Mouse (Mus musculus) lung, embryonic 14.5 days (tissue): ENCODE data around the gene Tjap1. TPM values are rescaled to one million over a fixed set of nuclear protein-coding genes. Genes with fewer than 3 reads are reported as not detected.

Experiments
- ATAC-seq: fragments of 200-750 bp; cut with Nextera tagmentation; 2 replicates; pipeline ENCODE4 v1.8.0; 2017; ENCODE audit warnings: mild to moderate bottlenecking, moderate TSS enrichment, moderate library complexity; ENCODE audit not compliant: insufficient read depth
- DNase-seq: peaks from one replicate; pipeline ENCODE4 v3.0.0-alpha.2; 2015
- H3K27ac ChIP-seq: fragments of 300-500 bp; sonication (generic); 2 replicates; pipeline ENCODE4 v1.5.1; 2014; ENCODE audit warnings: low read depth, mild to moderate bottlenecking, moderate library complexity
- H3K27me3 ChIP-seq: fragments of 300-500 bp; sonication (generic); 2 replicates; pipeline ENCODE4 v1.6.1; 2014; ENCODE audit warnings: low read length, control low read depth; ENCODE audit not compliant: insufficient read depth
- H3K36me3 ChIP-seq: fragments of 300-500 bp; sonication (generic); 2 replicates; pipeline ENCODE4 v1.6.1; 2014; ENCODE audit warnings: control low read depth; ENCODE audit not compliant: insufficient read depth
- H3K4me1 ChIP-seq: fragments of 300-500 bp; sonication (generic); 2 replicates; pipeline ENCODE4 v1.6.1; 2014; ENCODE audit warnings: antibody characterized with exemption, control low read depth; ENCODE audit not compliant: insufficient read depth
- H3K4me2 ChIP-seq: fragments of 300-500 bp; sonication (generic); 2 replicates; pipeline ENCODE4 v1.6.1; 2014; ENCODE audit warnings: mild to moderate bottlenecking
- H3K4me3 ChIP-seq: fragments of 300-500 bp; sonication (generic); 2 replicates; pipeline ENCODE4 v1.5.1; 2014; ENCODE audit warnings: low read depth, low read length
- H3K9ac ChIP-seq: fragments of 300-500 bp; sonication (generic); 2 replicates; pipeline ENCODE4 v1.6.1; 2014
- H3K9me3 ChIP-seq: fragments of 300-500 bp; sonication (generic); 2 replicates; pipeline ENCODE4 v1.6.1; 2016; ENCODE audit warnings: low read depth, low read length, control low read depth
- CTCF ChIP-seq: IDR thresholded peaks from 2 replicates; pipeline ENCODE4 v1.5.1; 2016; ENCODE audit warnings: antibody characterized with exemption, low read depth
- WGBS: fragments of 180-500 bp; shearing (Covaris S2); extraction: QIAGEN DNeasy Blood & Tissue Kit; methylation state at CpG from one replicate; pipeline ENCODE4 v1.1.7; 2014; 5-methylcytosine and 5-hydroxymethylcytosine counted together
- polyA plus RNA-seq: library from polyadenylated mRNA; unstranded; fragments of >200 nt; fragmentation: Nextera tagmentation; extraction: Ambion mirVana; gene quantifications from 2 replicates; pipeline ENCODE4 v1.2.1, GENCODE M21; 2014

Gene Tjap1
- polyA plus RNA-seq, 1 experiment from 2014 or later, result 43.2 TPM

- no peaks in the 10 kb centered on the region for H3K36me3 ChIP-seq
- no peak overlapping the region for H3K9ac ChIP-seq
- H3K4me2 ChIP-seq, result no peak overlapping the region
- no peak overlapping the region for H3K4me3 ChIP-seq
- H3K27ac ChIP-seq, result no peak overlapping the region
- DNase-seq, result no peak
- H3K27me3 ChIP-seq, result no peaks in the 10 kb centered on the region
- H3K4me1 ChIP-seq, result no peaks in the 10 kb centered on the region
- H3K9me3 ChIP-seq, result no peaks in the 10 kb centered on the region
- no peak for TF ChIP-seq CTCF
- 83% methylated on average over 10 of the region's 10 CpGs for WGBS
- no peak for ATAC-seq
Measured at GRCm38 (mm10) chr17:46315813-46316212, 33.0 kb upstream of the Tjap1 start.

GRCm38 (mm10) chr17:46313135-46313715 is 30.4 kb upstream of the Tjap1 start:
- no peak for TF ChIP-seq CTCF
- no peaks in the 10 kb centered on the region for H3K27me3 ChIP-seq
- H3K36me3 ChIP-seq, result no peaks in the 10 kb centered on the region
- H3K4me2 ChIP-seq, result no peak overlapping the region
- no peak overlapping the region for H3K4me3 ChIP-seq
- ATAC-seq, result no peak
- no peak overlapping the region for H3K27ac ChIP-seq
- WGBS, result 72% methylated on average over 9 of the region's 9 CpGs
- DNase-seq, result no peak
- H3K9ac ChIP-seq, result no peak overlapping the region
- no peaks in the 10 kb centered on the region for H3K4me1 ChIP-seq
- no peaks in the 10 kb centered on the region for H3K9me3 ChIP-seq

- H3K27ac ChIP-seq, result no peak overlapping the region
- WGBS, result 81% methylated on average over 10 of the region's 10 CpGs
- no peak for DNase-seq
- no peak overlapping the region for H3K4me3 ChIP-seq
- H3K4me1 ChIP-seq, result no peaks in the 10 kb centered on the region
- no peak overlapping the region for H3K9ac ChIP-seq
- H3K36me3 ChIP-seq, result no peaks in the 10 kb centered on the region
- no peaks in the 10 kb centered on the region for H3K9me3 ChIP-seq
- no peak for ATAC-seq
- TF ChIP-seq CTCF, result no peak
- H3K27me3 ChIP-seq, result no peaks in the 10 kb centered on the region
- no peak overlapping the region for H3K4me2 ChIP-seq
Measured at GRCm38 (mm10) chr17:46310515-46310914, 27.7 kb upstream of the Tjap1 start.

- Histone ChIP-seq H3K9ac (no peak overlapping the region), H3K36me3 (no peaks in the 10 kb centered on the region), H3K4me1 (no peaks in the 10 kb centered on the region), H3K27me3 (no peaks in the 10 kb centered on the region), H3K9me3 (no peaks in the 10 kb centered on the region), H3K4me2 (no peak overlapping the region), H3K27ac (no peak overlapping the region), H3K4me3 (no peak overlapping the region)
- 60% methylated on average over 12 of the region's 12 CpGs for WGBS
- ATAC-seq (no peak), DNase-seq (no peak)
- no peak for TF ChIP-seq CTCF
Measured at GRCm38 (mm10) chr17:46309835-46310234, 27.0 kb upstream of the Tjap1 start.

GRCm38 (mm10) chr17:46306956-46307355 is 24.1 kb upstream of the Tjap1 start:
- H3K9ac ChIP-seq, result no peak overlapping the region
- no peaks in the 10 kb centered on the region for H3K36me3 ChIP-seq
- H3K4me2 ChIP-seq, result no peak overlapping the region
- H3K4me1 ChIP-seq, result no peaks in the 10 kb centered on the region
- WGBS, result 87% methylated on average over 15 of the region's 15 CpGs
- no peak for TF ChIP-seq CTCF
- H3K9me3 ChIP-seq, result no peaks in the 10 kb centered on the region
- H3K27me3 ChIP-seq, result no peaks in the 10 kb centered on the region
- no peak overlapping the region for H3K27ac ChIP-seq
- DNase-seq (no peak), ATAC-seq (no peak)
- H3K4me3 ChIP-seq, result no peak overlapping the region

- TF ChIP-seq CTCF, result no peak
- DNase-seq (no peak), ATAC-seq (no peak)
- Histone ChIP-seq H3K27me3 (peaks cover 6% of the 10 kb centered on the region; the same call in 1 of the 2 replicates), H3K36me3 (no peaks in the 10 kb centered on the region), H3K4me2 (no peak overlapping the region), H3K9me3 (no peaks in the 10 kb centered on the region), H3K4me1 (no peaks in the 10 kb centered on the region), H3K4me3 (no peak overlapping the region), H3K27ac (no peak overlapping the region), H3K9ac (no peak overlapping the region)
- WGBS, result 88% methylated on average over 9 of the region's 9 CpGs
Measured at GRCm38 (mm10) chr17:46304184-46304583, 21.4 kb upstream of the Tjap1 start.

GRCm38 (mm10) chr17:46301892-46302291 is 19.1 kb upstream of the Tjap1 start:
- Histone ChIP-seq H3K27ac (no peak overlapping the region), H3K4me2 (no peak overlapping the region), H3K27me3 (peaks cover 27% of the 10 kb centered on the region), H3K36me3 (no peaks in the 10 kb centered on the region), H3K9me3 (no peaks in the 10 kb centered on the region), H3K4me1 (peaks cover 7% of the 10 kb centered on the region; the same call in 1 of the 2 replicates), H3K4me3 (no peak overlapping the region), H3K9ac (no peak overlapping the region)
- no peak for ATAC-seq
- no peak for DNase-seq
- WGBS, result 73% methylated on average over 12 of the region's 12 CpGs
- TF ChIP-seq CTCF, result no peak
